Mouse (Mus musculus) adrenal gland, postnatal 14 days (tissue): ENCODE results near the gene Selenom. TPM values are rescaled to one million over a fixed set of nuclear protein-coding genes. Genes with fewer than 3 reads are reported as not detected.

Experiments used
- DNase-seq: peaks from one replicate; pipeline ENCODE4 v3.0.0; 2021; ENCODE audit warnings: mixed read lengths
- total RNA-seq: library from RNA; stranded (reverse); gene quantifications from 2 replicates; pipeline ENCODE4 v1.2.3, GENCODE M21; 2021

Gene Selenom
- total RNA-seq, 1 experiment from 2014 or later, result 33.6 TPM

GRCm38 (mm10) chr11:3513291-3513690 is 1.2 kb upstream of the Selenom start:
- DNase-seq, result no peak

DNA sequence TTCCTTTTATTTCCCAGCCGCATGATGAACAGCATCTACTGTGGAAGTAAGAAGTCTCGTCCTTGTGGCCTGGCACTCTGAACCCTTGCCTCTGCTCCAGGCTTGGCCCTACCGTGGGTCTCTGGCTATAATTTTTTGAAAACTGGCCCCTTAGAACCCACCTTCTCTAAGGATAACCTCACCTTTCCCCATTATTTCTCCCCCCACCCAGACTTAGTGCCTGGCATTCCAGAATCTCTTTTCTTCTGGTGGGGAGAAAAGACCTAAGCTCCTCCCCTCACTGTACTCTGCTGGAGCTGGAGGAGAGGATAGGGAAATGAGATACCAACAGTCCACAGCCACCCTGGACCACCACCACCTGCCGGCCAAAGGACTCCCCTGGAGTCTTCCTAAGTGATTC is 732 bp downstream of the Selenom start:
- DNase-seq, result no peak

DNA sequence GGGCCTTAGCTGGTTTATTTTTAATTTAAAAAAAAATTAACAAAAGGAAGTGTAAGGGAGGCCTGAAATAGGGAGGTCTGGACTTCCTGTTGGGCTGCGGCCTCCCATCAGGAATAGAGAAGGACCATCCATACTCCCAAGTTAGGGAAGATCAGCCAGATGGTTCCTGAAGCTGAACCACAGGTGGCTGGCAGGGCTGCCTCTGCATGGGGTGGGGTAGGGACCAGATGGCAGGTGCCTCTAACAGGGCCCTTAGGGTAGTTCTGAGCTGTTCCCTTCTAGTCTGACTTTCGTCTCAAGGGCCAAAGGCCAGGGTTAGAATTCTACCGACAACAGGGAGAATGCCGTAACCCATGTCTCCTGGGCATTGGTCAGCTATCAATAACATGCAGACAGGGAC is 1.2 kb downstream of the Selenom start:
- DNase-seq, result no peak

GRCm38 (mm10) chr11:3516121-3516520 is 1.6 kb downstream of the Selenom start:
- DNase-seq, result no peak

DNA sequence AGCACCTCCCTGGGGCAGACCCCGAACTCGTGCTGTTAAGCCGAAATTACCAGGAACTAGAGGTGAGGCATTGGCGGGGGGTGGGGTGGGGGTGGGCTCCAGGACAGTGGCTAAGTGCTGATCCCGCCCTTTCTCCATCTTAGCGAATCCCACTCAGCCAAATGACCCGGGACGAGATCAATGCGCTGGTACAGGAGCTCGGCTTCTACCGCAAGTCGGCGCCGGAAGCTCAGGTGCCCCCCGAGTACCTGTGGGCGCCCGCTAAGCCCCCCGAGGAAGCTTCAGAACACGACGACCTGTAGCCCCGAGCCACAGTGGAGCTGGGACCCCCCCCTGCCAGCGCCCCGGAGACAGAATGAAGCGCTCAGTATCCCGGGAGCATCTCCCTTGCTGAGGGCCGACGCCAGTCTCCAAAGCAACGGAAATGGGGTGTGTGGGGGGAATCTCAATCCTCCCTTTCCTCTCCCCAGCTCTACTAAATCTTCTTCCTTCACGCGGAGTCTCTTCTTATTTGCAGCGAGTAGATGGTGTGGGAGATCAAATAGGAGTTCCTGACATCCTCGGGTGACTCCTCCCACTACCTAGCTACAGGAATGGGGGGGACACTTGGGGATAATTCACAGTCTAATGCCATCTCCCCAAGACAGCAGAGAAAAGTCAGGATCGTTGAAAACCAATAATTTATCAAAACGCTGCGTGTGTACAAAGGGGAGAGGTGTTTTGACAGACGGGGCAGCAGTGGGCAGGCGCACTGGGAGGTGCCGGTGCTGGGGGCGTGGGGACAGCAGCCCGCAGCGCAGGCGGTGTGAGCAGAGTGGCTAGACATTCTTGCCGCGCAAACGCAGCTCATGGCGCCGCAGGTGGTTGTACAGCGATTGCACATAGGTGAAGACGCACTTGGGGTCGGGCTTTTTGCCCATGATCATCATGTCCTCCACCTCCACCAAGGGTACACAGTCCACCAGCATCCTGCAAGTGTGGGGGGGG is 2.7 kb downstream of the Selenom start:
- peak; percentile 63 for DNase-seq

- no peak for DNase-seq
Observed at GRCm38 (mm10) chr11:3517846-3518732, 3.6 kb downstream of the Selenom start.

DNA sequence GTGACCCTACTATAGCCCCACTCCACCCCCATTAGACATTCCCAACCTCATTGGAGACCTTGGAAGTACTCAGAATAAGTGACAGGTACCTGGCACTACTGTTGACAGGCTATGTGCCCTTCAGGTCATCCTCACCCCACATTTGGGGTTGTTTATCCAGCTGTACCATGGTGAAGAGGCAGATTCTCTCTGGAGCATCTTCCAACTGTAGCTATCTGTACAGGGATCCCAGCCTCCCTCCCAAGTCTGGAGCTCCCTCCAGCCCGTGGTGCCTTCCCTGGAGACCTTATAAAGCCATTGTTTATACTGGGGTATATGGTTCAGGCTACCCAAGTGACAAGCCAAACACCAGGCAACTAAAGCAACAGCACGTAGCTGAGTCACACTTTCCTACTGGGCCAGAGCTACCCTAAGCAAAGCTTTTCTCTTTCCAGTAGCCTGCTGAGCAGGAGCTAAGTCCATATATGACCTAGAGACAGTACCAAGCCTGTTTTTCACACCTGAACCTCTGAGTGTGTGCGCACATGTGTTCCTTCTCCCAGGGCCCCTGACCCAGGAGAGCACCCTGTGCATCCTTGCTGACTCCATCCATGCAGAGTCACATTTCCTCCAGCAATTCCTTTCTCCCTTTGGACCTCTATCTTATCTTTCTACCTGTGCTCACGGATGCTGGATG is 4.7 kb downstream of the Selenom start:
- DNase-seq, result no peak

- no peak for DNase-seq
Observed at GRCm38 (mm10) chr11:3519756-3520398, 5.4 kb downstream of the Selenom start.

GRCm38 (mm10) chr11:3520919-3521318 is 6.4 kb downstream of the Selenom start:
- DNase-seq, result no peak

DNA sequence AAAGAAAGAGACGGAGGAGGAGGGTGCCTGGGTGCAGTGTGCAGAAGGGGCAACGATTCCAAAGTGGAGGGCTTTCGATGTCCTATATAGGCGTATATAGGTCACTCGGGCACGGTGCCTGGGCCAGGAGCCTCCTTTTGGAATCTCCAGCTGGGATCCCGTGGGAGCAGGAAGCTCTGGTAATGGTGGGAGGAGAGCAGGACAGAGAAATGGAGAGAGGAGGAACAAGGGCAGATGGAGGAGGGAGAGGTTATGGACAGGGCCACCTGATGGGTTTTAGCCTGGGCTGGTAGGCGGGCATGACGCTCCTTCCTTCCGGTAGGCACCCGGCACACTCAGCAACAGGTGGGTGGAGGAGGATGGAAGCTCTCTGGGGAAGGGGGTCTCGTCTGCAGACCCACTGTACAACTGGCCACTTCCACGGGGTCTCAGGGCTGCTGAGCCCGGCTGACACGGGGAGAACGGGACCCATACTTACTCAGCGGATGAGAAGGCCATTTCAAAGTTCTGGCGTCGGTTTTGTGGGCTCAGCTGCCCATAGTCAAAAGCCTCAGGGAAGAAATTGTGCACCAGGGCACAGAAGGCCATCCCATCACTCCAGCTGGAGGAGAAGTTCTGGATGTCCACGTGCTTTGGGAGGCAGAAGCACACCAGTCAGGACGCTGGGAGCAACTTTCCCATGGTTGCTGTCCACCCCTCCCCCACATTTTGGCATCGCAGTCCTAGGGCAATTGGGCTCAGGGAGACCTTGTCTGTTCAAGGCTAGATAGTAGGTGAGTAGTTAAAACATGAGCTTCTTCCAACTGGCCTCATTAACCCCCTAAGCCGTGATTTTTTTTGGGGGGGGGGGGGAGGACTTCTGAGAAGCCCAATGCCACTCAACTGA is 7.1 kb downstream of the Selenom start:
- peak; percentile 44 for DNase-seq

GRCm38 (mm10) chr11:3522285-3523000 is 8.0 kb downstream of the Selenom start:
- no peak for DNase-seq

DNA sequence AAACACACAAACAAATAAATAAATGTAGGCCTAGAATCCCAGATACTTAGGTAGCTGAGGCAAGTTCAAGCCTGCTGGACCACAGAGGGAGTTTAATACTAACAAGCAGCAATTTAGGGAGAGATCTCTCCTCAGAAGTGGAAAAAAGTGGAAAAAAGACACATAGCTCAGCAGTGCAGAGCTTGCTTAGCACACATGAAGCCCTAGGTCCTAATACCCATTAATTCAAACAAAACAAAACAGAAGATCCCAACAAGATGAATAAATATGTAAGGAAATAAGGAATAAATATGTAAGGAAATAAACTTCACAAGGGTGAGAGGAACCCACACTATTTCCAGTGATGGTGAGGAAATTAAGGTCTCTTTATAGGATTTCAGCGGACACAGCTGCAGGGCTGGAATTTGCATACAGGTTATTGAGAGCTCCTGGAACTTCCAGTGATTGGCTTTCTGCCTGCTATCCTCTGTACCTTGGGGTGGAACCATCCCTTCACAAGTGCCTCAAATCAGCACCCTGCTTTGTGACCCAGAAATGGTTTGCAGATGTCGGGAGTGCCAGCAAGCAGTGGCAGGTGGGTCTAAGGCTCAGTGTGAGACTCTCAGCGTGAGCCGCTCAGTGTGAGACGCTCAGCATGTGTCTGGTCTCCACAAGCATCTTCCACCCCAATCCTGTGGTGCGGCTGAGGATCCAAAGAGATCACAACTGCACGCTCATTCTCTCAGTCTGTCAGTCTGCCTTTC is 9.5 kb downstream of the Selenom start:
- no peak for DNase-seq

GRCm38 (mm10) chr11:3525560-3525959 is 11.1 kb downstream of the Selenom start:
- no peak for DNase-seq

GRCm38 (mm10) chr11:3526207-3526606 is 11.7 kb downstream of the Selenom start:
- no peak for DNase-seq

GRCm38 (mm10) chr11:3526979-3527738 is 12.7 kb downstream of the Selenom start:
- DNase-seq, result no peak

- no peak for DNase-seq
Observed at GRCm38 (mm10) chr11:3527766-3528165, 13.3 kb downstream of the Selenom start.

DNA sequence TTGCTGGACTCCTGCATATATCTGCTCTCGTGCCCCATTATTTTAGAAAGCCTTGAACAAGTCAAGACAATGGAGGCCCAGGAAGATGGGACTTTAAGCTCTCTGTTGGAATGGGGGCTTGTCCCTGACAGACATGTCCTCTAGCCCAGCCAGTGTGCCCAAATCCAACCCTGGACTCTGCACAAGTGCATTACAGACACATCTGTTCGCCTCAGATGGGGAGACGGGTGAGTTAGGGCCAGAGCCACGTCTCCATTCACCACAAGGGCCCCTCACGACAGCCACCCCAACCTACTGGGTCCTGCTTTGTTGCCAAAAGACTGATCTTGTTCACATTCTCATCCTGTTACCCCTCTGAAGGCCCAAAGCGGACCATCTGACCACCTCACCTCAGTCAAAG is 13.7 kb downstream of the Selenom start:
- DNase-seq, result no peak

GRCm38 (mm10) chr11:3529476-3530252 is 15.2 kb downstream of the Selenom start:
- DNase-seq, result no peak
